Mouse (Mus musculus): ENCODE measurements around the gene Dvl1. TPM values are rescaled to one million over a fixed set of nuclear protein-coding genes. Genes with fewer than 3 reads are reported as not detected.

The Dvl1 gene
- total RNA-seq, 2 experiments from 2014 or later, result 82.5 to 88.2 TPM

GRCm38 (mm10) chr4:155869317-155870033 lies 22.3 kb downstream of the Dvl1 start, which contains the start of the genes Cptp and Ints11:
Cptp (minus strand) TSS chr4:155869440.
Ints11 (plus strand) TSS chr4:155869546.
- DNase-seq, result peak; percentile 97
- intact Hi-C loops (cut with DNase I), result no loop called here

- intact Hi-C loops (cut with DNase I), result no loop called here
- no peak for DNase-seq
These were observed 24.2 kb downstream of the Dvl1 start for GRCm38 (mm10) chr4:155871404-155871803.

DNA sequence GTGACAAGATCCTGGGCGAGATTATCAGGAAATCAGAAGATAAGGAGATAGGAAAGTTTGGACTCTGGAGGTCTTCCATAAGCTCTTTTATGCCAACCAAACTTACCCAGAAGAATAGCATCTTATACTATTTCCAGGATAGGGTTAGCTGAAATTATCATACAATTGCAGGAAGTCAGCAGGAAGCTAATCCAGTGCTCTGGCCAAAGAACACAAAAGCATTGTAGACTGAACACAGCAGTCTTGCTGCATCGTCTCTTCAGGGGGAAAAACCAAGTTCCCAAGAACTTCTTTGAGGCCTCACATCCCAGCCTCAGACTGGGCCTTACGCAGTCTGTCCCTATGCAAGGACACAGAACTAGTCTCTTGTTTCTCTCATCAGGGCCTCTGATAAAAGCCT lies 36.4 kb downstream of the Dvl1 start:
- intact Hi-C loops (cut with DNase I), result no loop called here

GRCm38 (mm10) chr4:155886330-155886729 lies 39.1 kb downstream of the Dvl1 start:
- DNase-seq, result no peak
- intact Hi-C loops (cut with DNase I), result no loop called here

More for the DNA sequence above, 36.4 kb downstream of the Dvl1 start:
- no peak for DNase-seq

DNA sequence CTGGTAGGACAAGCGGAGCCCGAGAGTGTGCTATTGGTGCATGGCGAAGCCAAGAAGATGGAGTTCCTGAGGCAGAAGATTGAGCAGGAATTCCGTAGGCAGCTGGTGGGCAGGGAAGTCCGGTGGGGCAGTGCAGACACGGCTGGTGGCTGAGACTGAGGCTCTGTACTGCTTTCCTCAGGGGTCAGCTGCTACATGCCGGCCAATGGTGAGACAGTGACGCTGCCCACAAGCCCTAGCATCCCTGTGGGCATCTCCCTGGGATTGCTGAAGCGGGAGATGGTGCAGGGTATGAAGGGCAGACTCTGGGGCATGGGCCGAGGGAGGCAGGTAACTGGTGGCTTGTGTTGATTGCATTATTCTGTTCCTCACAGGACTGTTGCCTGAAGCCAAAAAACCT lies 40.5 kb downstream of the Dvl1 start:
- intact Hi-C loops (cut with DNase I), result no loop called here
- no peak for DNase-seq

DNA sequence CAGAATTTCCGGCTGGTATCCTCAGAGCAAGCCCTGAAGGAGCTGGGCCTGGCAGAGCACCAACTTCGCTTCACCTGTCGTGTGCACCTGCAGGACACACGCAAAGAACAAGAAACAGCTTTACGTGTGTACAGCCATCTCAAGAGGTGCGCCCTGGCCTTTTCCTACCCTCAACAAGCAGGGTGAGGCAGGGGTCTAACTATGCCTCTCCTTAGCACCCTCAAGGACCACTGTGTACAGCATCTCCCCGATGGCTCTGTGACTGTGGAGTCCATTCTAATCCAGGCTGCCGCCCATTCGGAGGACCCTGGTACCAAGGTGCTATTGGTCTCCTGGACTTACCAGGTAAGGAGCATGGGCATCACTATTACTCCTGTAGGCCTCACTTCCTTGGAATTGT lies 41.0 kb downstream of the Dvl1 start:
- intact Hi-C loops (cut with DNase I), result no loop called here
- no peak for DNase-seq

DNA sequence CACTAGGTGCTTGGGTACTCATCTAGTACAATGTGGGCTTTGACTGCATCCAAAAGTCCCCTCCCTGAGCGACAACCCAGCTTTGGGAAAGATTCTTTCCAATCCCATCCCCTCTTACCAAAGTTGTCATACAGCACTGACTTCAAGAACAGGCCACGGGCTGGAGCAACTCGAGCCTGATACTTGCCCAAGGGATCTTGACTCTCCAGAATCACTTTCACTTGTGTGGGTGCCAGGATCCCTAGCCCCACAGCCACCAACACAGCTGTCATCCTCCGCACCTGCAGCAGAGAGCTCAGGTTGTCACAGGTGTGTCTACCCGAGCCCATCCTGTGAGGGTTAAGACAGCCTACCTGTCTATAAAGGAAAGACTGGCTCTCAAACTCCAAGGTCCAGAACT lies 42.1 kb downstream of the Dvl1 start:
- no peak for DNase-seq
- intact Hi-C loops (cut with DNase I), result no loop called here

GRCm38 (mm10) chr4:155891011-155891471 lies 43.8 kb downstream of the Dvl1 start:
- no peak for DNase-seq
- intact Hi-C loops (cut with DNase I), result loop anchor here (5.0 kb wide), 1 partner anchor 56 kb away; no protein-coding TSS in a partner anchor

DNA sequence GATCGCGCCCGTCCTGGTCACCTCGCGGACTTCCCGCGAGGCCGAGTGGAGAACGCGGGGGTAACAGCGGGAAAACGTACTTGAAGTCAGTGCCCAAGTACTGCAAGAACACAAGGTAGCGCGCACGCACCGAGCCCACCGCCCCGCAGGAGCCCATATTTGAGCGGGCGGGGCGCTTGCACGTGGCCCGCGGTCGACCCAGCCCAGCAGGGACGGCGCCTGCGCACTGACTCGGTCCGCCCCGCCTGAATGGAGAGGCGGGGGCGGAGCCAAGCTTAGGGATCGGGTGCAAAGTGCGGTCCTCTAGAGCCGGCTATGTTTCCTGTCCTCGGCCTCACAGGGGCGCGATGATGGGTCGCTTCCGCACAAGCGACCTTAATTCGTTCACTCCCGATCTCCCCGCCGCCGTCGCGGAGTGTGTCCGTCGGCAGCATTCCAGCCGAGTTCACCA lies 44.4 kb downstream of the Dvl1 start, which contains the start of the genes Pusl1 and Acap3:
Pusl1 (minus strand) TSS at position 231 of the 451 bp plus-strand sequence.
Acap3 (plus strand) TSS at position 272 of the 451 bp plus-strand sequence.
- intact Hi-C loops (cut with DNase I), result loop anchor here (5.0 kb wide), 1 partner anchor 56 kb away; no protein-coding TSS in a partner anchor
- peak; percentile 99 for DNase-seq

DNA sequence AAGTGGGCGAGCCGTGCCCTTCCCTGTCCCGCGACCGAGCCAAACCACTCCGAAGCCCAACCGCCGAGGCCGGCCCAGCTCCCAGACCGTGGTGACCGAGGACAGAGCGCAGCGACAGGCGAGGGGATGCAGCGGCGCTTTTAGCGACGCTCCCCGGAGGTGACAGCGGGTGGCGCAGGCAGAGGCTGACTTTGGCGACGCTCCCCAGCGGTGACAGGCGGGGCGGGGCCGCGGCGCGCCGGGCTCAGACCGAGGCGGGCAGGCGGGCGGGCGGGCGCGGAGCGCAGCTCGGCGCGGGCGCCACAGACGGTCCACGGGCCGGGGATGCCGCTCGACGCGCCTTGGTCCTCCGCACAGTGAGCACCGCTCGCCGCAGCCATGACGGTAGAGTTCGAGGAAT lies 44.8 kb downstream of the Dvl1 start:
- peak; percentile 90 for DNase-seq
- intact Hi-C loops (cut with DNase I), result loop anchor here (5.0 kb wide), 1 partner anchor 55 kb away; no protein-coding TSS in a partner anchor

GRCm38 (mm10) chr4:155892438-155893211 lies 45.4 kb downstream of the Dvl1 start:
- intact Hi-C loops (cut with DNase I), result loop anchor here (5.0 kb wide), 1 partner anchor 55 kb away; no protein-coding TSS in a partner anchor

DNA sequence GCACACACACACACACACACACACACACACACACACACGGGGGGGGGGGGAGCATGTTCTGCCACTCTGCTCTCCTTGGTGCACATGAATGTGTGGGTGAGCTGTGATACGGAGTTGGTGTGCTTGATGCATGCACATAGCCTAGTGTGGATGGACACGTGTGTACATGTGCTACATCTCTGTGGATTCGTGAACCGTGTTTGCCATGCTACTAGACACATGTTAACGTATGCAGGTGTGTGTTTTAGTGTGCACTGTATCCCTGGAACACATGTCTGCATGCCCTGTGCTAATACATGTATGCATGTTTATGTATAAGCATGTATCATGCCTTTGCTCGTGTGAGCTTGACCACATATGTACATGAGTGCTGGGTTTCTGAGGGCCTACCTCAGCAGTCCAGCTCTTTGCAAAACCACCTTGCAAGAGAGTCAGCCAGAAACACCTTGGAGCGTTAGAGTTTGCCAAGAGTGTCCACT lies 46.0 kb downstream of the Dvl1 start:
- no peak for DNase-seq
- intact Hi-C loops (cut with DNase I), result loop anchor here (5.0 kb wide), 1 partner anchor 54 kb away; no protein-coding TSS in a partner anchor

More at GRCm38 (mm10) chr4:155892438-155893211, 45.4 kb downstream of the Dvl1 start:
- DNase-seq, result peak; percentile 42

DNA sequence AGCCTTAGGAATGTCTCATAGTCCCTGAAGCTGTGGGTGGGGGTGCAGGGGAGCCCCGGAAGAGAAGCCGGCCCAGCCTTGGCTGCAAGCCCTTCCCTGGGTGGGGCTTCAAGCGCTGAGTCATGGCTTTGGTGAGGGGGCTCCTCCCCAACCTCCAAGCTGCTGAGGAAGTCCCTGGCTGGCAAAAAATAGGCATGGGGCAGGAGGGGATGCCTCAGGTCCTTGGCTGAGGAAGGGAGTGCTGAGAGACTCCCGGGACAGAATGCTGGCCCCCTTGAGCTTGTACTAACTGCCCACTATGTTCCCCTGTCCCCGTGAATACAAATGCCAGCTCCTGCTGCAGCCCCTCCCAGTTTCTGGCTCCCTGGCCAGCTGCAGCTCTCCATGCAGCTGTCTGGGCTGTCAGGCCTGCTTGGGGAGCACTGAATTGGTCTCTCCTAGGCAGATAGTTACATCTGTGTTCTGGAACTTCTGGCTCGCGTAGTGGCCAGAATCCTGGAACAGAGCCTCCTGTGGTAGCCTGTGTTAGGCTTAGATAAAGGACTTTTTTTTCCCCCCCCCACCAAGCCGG lies 47.2 kb downstream of the Dvl1 start:
- DNase-seq, result peak; percentile 46
- intact Hi-C loops (cut with DNase I), result loop anchor here (5.0 kb wide), 1 partner anchor 53 kb away; no protein-coding TSS in a partner anchor

GRCm38 (mm10) chr4:155895216-155895615 lies 48.0 kb downstream of the Dvl1 start:
- intact Hi-C loops (cut with DNase I), result no loop called here

GRCm38 (mm10) chr4:155895826-155896225 lies 48.6 kb downstream of the Dvl1 start:
- intact Hi-C loops (cut with DNase I), result no loop called here

More at GRCm38 (mm10) chr4:155895216-155895615, 48.0 kb downstream of the Dvl1 start:
- DNase-seq, result peak; percentile 67

DNA sequence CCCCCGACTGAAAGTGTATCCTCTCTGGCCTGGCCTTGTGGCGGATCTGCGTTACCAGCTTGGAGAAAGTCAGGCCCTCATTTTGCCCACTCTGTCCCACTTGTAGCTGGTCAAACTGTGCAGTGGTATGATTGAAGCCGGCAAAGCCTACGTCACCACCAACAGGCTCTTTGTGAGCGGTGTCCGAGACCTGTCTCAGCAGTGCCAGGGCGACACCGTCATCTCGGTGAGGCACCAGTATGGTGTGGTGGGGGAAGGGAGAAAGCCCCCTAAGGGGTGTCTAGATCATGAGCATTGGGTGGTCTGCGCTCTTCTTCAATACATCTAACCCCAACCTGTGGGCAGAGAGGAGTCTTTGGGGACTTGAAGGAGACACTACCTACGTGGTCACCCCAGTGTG lies 49.3 kb downstream of the Dvl1 start:
- no peak for DNase-seq

More at GRCm38 (mm10) chr4:155895826-155896225, 48.6 kb downstream of the Dvl1 start:
- DNase-seq, result no peak

DNA sequence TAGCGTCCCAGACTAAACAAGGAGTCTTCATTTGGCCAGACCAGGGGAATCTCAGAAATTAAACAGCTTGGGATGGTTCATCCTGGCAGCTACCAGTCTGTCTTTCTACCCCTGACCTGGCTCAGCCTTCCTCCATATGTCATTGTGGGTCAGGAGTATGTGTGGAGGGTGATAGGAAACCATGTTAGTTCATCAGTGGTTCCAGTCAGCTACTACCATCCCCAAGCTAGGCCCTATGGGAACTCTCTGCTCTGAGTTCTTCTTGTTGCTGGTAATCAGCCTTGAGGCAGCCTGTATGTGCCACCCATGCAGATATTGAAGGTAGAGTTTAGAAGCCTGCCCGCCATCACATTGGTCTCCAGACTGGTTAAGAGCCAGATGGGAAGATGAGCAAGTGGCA lies 51.1 kb downstream of the Dvl1 start:
- DNase-seq, result no peak

More for the DNA sequence above, 49.3 kb downstream of the Dvl1 start:
- intact Hi-C loops (cut with DNase I), result no loop called here

GRCm38 (mm10) chr4:155899355-155899754 lies 52.2 kb downstream of the Dvl1 start:
- no peak for DNase-seq

More for the DNA sequence above, 51.1 kb downstream of the Dvl1 start:
- intact Hi-C loops (cut with DNase I), result no loop called here

GRCm38 (mm10) chr4:155901205-155901604 lies 54.0 kb downstream of the Dvl1 start:
- DNase-seq, result peak; percentile 49
- intact Hi-C loops (cut with DNase I), result no loop called here

More at GRCm38 (mm10) chr4:155899355-155899754, 52.2 kb downstream of the Dvl1 start:
- intact Hi-C loops (cut with DNase I), result no loop called here

- intact Hi-C loops (cut with DNase I), result no loop called here
- DNase-seq, result no peak
These were observed 56.0 kb downstream of the Dvl1 start for GRCm38 (mm10) chr4:155903246-155903645.
